Mouse (Mus musculus) left cerebral cortex, adult 18-20 months (tissue): ENCODE data around the gene Ube2c. TPM values are rescaled to one million over a fixed set of nuclear protein-coding genes. Genes with fewer than 3 reads are reported as not detected.
A peak's percentile ranks its signal among the peaks of the same experiment; 100 is the strongest.
"Not testable (repeated sequence)": the region's sequence is repeated elsewhere in the genome, so short reads cannot be mapped to it uniquely, and the experiment has no call there.

Experiments used
- DNase-seq, 2 experiments: peaks; one replicate each; pipeline ENCODE4 v3.0.0; 2021 to 2022; ENCODE audit warnings: low spot score in 2 of 2, mixed read lengths in 1 of 2
- total RNA-seq, 2 experiments: library from RNA; stranded (reverse); gene quantifications; 2 replicates each; pipeline ENCODE4 v1.2.3; 2021

The Ube2c gene
- total RNA-seq, 2 experiments from 2014 or later: not detected

GRCm38 (mm10) chr2:164787779-164788178 lies 18.1 kb downstream of the Ube2c start:
- no peak for DNase-seq

GRCm38 (mm10) chr2:164788411-164788810 lies 18.7 kb downstream of the Ube2c start:
- DNase-seq: no peak

- DNase-seq: no peak
Observed at GRCm38 (mm10) chr2:164790451-164790850, 20.8 kb downstream of the Ube2c start.

- DNase-seq: no peak
Observed at GRCm38 (mm10) chr2:164791841-164792261, 22.2 kb downstream of the Ube2c start.

- no peak for DNase-seq
Observed at GRCm38 (mm10) chr2:164792400-164793190, 22.9 kb downstream of the Ube2c start.

GRCm38 (mm10) chr2:164793236-164793635 lies 23.5 kb downstream of the Ube2c start:
- peak; percentile 57 to 65 for DNase-seq

GRCm38 (mm10) chr2:164793772-164794171 lies 24.1 kb downstream of the Ube2c start:
- no peak for DNase-seq

- peak; percentile 84 to 85 for DNase-seq
Observed at GRCm38 (mm10) chr2:164794293-164794692, 24.6 kb downstream of the Ube2c start.

- no peak for DNase-seq
Observed at GRCm38 (mm10) chr2:164795868-164796267, 26.2 kb downstream of the Ube2c start.

GRCm38 (mm10) chr2:164798554-164798953 lies 28.9 kb downstream of the Ube2c start:
- not testable (repeated sequence) for DNase-seq

- no peak for DNase-seq
Observed at GRCm38 (mm10) chr2:164800252-164801004, 30.7 kb downstream of the Ube2c start.

- DNase-seq: no peak
Observed at GRCm38 (mm10) chr2:164803201-164803920, 33.7 kb downstream of the Ube2c start.

GRCm38 (mm10) chr2:164803921-164804313 lies 34.2 kb downstream of the Ube2c start:
- DNase-seq: no peak

- peak; percentile 97 for DNase-seq
Observed at GRCm38 (mm10) chr2:164804533-164805331, 35.0 kb downstream of the Ube2c start, which contains the start of the genes Acot8 and Zswim3. Gene Acot8, minus strand, starts transcription at chr2:164804882. Gene Zswim3, plus strand, starts transcription at chr2:164805098.

GRCm38 (mm10) chr2:164805332-164805718 lies 35.6 kb downstream of the Ube2c start:
- DNase-seq: no peak

- no peak for DNase-seq
Observed at GRCm38 (mm10) chr2:164806614-164807013, 36.9 kb downstream of the Ube2c start.

- DNase-seq: no peak
Observed at GRCm38 (mm10) chr2:164813557-164813956, 43.9 kb downstream of the Ube2c start.

GRCm38 (mm10) chr2:164815348-164815747 lies 45.6 kb downstream of the Ube2c start:
- DNase-seq: no peak

GRCm38 (mm10) chr2:164815821-164816220 lies 46.1 kb downstream of the Ube2c start:
- no peak for DNase-seq

GRCm38 (mm10) chr2:164817206-164817605 lies 47.5 kb downstream of the Ube2c start:
- no peak for DNase-seq

- no peak for DNase-seq
Observed at GRCm38 (mm10) chr2:164817703-164818102, 48.0 kb downstream of the Ube2c start.
